Mouse (Mus musculus): Measurements from ENCODE around the gene Tacc2. TPM values are rescaled to one million over a fixed set of nuclear protein-coding genes. Genes with fewer than 3 reads are reported as not detected.

The Tacc2 gene
- polyA plus RNA-seq, 1 experiment, result 32.3 TPM

- no peak for DNase-seq (ENCODE audit: low read depth)
Observed at GRCm38 (mm10) chr7:130720646-130721335, 143.6 kb downstream of the Tacc2 start.

GRCm38 (mm10) chr7:130726185-130726584, 148.9 kb downstream of the Tacc2 start:
- no peak for DNase-seq (ENCODE audit: low read depth)

GRCm38 (mm10) chr7:130726724-130727422, 149.6 kb downstream of the Tacc2 start:
- no peak for DNase-seq (ENCODE audit: low read depth)

GRCm38 (mm10) chr7:130727560-130727959, 150.3 kb downstream of the Tacc2 start:
- DNase-seq (ENCODE audit: low read depth), result no peak

GRCm38 (mm10) chr7:130731792-130732191, 154.6 kb downstream of the Tacc2 start:
- DNase-seq (ENCODE audit: low read depth), result no peak

GRCm38 (mm10) chr7:130732908-130733307, 155.7 kb downstream of the Tacc2 start:
- no peak for DNase-seq (ENCODE audit: low read depth)

- DNase-seq (ENCODE audit: low read depth), result no peak
Observed at GRCm38 (mm10) chr7:130733423-130733822, 156.2 kb downstream of the Tacc2 start.

- DNase-seq (ENCODE audit: low read depth), result no peak
Observed at GRCm38 (mm10) chr7:130734195-130734787, 157.1 kb downstream of the Tacc2 start.

- DNase-seq (ENCODE audit: low read depth), result no peak
Observed at GRCm38 (mm10) chr7:130741099-130741498, 163.9 kb downstream of the Tacc2 start.

GRCm38 (mm10) chr7:130743239-130744025, 166.2 kb downstream of the Tacc2 start:
- no peak for DNase-seq (ENCODE audit: low read depth)

GRCm38 (mm10) chr7:130749165-130749564, 171.9 kb downstream of the Tacc2 start:
- DNase-seq (ENCODE audit: low read depth), result no peak

- DNase-seq (ENCODE audit: low read depth), result no peak
Observed at GRCm38 (mm10) chr7:130750752-130751490, 173.7 kb downstream of the Tacc2 start.

- DNase-seq (ENCODE audit: low read depth), result no peak
Observed at GRCm38 (mm10) chr7:130751678-130752077, 174.4 kb downstream of the Tacc2 start.

- no peak for DNase-seq (ENCODE audit: low read depth)
Observed at GRCm38 (mm10) chr7:130754790-130755189, 177.6 kb downstream of the Tacc2 start.

GRCm38 (mm10) chr7:130756343-130756835, 179.2 kb downstream of the Tacc2 start:
- DNase-seq (ENCODE audit: low read depth), result no peak

- DNase-seq (ENCODE audit: low read depth), result no peak
Observed at GRCm38 (mm10) chr7:130757326-130757865, 180.2 kb downstream of the Tacc2 start.

GRCm38 (mm10) chr7:130762071-130762897, 185.0 kb downstream of the Tacc2 start:
- DNase-seq (ENCODE audit: low read depth), result no peak

GRCm38 (mm10) chr7:130764160-130764559, 186.9 kb downstream of the Tacc2 start:
- DNase-seq (ENCODE audit: low read depth), result no peak

GRCm38 (mm10) chr7:130766411-130767170, 189.4 kb downstream of the Tacc2 start:
- DNase-seq (ENCODE audit: low read depth), result no peak

Data from gonadal fat pad, adult 2 months (tissue).